Mouse (Mus musculus) 416B (cell line): ENCODE data around the gene Prkar1b.

Experiments used
- DNase-seq: peaks from one replicate; pipeline ENCODE4 v3.0.0; 2011; ENCODE audit warnings: low read depth

Prkar1b gene

DNA sequence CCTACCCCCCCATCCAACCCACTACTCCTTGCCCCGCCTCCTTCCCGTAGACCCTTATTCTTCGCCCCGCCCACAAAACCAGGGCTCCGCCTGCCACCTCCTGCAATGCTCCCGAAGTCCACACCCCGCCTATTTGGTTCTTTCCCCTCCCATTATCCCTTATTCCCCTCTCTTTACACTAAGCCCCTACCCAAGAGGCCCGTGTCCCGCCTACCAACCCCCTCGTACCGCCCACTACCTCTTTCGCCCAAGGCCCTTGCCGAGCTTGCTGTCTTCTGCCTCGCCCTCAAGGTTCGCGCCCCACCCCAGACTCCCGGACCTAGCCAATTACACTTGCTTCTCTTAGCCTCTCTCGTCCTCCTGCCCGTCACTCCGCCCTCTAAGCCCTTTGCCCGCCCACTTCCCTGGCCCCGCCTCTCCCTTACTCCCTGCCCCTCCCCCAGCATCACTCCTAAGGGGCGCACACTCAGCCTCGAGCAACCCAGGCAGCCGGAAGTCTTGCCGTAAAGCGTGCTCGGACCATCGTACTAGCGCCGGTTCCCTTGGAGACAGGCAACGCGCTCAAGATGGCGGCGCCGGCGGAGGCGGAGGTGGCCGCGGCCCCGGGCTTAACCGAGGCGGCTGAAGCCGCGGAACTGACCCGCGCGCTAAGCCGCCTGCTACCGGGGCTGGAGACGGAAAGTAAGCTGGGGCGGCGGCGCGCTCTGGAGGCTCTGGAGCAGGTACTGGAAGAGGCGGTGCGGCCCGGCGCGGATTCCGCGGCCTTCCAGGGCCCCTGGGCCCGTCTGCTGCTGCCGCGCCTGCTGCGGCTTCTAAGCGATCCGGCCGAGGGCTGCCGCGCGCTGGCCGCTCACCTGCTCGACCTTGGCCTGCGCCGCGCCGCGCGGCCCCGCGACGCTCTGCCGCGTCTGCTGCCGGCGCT, at the start of gene Prkar1b, which contains the start of gene Dnaaf5:
TSS of gene Prkar1b (minus strand) at position 321 of the 922 bp plus-strand sequence.
TSS of gene Dnaaf5 (plus strand) at position 543 of the 922 bp plus-strand sequence.
- peak; percentile 100 for DNase-seq

DNA sequence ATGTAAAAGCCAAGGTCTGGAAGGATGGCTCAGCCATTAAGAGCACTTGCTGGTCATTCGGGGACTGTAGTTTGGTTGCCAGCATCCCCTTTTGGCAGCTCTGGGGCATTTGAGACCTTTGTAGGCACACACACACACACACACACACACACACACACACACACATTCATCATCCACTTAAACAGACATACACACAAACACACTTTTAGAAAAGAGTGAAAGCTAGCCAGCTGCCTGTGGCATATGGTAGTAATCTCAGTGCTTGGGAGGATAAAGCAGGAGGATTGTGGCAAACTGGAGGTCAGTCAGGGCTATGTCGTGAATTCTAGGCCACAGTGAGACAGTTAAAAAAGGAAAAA, 49.8 kb upstream of the Prkar1b start:
- DNase-seq = no peak

DNA sequence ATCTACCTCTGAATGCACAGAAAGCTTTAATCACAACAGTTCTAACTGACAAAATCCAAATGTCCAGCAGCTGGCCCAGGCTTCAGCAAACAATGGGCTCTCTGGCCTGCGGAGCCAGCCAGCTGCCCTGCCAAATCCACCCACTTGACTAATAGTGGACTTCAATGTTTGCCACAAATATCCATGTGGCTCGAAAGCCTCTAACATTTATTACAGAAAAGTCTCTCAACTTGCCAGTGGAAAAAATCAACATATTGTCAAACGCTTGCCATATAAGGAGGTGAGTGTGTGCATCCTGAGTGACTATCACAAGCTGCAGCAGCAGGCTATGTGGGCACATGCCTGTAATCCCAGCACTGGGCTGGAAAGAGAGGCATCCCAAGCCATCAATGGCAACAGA, 49.0 kb upstream of the Prkar1b start:
- no peak for DNase-seq

DNA sequence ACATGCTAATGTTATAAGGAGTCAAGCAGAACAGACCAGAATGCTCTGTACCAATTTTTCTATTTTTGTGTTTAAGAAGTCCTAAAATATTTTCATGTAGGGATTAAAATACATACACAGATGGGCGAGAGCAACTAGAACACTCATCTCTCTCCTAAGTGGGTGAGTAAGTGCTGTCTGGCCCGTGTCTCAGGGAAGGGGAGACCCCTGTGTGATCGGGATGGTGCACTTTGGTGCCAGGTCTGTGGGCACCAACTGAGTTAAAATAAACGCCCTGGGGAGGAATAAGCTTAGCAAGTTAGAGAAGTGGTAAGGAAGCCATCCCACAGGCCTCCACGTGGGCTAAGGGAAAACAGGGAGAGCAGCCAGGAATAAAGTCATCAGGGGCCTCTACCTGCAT, 41.2 kb upstream of the Prkar1b start:
- DNase-seq = no peak

DNA sequence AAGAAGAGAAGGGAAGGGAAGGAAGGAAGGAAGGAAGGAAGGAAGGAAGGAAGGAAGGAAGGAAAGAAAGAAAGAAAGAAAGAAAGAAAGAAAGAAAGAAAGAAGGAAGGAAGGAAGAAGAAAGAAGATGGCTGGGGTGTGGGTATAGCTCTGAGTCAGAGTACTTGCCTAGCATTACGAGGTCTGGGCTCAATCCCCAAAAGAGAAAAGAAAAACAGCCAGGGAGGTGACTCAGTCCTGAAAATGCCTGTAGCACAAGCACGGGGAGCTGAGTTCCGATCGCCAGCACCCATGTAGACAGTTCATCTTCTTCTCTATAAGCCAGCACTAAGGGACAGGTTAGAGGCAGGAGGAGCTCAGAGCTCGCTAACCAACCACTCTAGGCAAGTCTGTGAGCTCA, 39.9 kb upstream of the Prkar1b start:
- DNase-seq = no peak

DNA sequence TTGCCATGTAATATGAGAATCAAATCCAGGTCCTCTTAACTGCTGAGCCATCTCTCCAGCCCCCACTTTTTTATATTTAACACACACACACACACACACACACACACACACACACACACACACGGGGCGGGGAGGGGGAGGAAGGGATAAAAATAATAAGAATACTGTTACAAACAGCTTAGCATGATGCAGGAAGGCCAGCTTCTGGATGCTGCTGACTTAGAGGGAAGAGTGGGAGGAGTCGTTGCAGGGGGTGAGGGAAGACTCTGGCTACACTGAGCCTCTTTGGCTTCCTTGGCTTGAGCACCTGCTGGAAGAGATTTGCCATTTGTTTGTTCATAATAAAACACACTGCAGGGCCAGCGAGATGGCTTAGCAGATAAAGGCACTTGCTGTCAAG, 35.1 kb upstream of the Prkar1b start:
- no peak for DNase-seq

DNA sequence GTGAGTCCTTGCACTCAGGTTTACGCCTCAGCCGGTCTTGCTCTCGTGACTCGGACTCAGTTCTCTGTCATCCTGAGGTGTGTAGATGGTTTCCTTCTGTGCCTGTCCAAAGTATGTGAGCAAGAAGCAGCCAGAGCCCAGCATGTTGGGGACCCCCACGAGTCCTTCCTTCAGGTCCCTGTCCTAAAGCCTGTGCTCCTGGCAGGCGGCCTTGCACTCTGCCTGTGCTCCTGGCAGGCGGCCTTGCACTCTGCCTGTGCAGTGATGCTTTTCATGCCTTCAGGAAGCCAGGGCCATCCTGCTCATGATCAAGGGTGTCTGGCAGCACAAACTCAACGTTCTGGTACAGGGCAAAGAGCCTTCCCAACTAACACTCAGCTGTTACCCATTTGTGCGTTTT, 33.8 kb upstream of the Prkar1b start:
- DNase-seq = no peak

DNA sequence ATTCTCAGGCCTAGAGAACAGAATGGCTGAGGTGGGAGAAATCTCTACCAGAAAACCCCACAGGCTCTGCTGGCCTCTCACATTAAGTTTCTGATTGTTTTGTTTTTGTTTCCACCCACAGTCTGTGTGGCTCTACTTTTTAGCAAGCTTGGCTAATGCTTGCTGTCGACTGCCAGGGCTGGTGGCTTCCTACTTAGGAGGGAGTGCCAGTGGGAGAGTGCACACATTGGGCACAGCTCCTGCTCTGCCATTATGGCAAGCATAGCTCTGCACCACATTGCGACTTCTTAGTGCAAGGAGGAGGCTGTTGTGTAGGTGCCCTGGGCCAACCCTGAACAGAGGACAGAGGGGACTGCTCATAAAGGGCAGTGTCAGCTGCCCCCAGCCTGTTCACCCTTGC, 33.3 kb upstream of the Prkar1b start:
- DNase-seq = no peak

DNA sequence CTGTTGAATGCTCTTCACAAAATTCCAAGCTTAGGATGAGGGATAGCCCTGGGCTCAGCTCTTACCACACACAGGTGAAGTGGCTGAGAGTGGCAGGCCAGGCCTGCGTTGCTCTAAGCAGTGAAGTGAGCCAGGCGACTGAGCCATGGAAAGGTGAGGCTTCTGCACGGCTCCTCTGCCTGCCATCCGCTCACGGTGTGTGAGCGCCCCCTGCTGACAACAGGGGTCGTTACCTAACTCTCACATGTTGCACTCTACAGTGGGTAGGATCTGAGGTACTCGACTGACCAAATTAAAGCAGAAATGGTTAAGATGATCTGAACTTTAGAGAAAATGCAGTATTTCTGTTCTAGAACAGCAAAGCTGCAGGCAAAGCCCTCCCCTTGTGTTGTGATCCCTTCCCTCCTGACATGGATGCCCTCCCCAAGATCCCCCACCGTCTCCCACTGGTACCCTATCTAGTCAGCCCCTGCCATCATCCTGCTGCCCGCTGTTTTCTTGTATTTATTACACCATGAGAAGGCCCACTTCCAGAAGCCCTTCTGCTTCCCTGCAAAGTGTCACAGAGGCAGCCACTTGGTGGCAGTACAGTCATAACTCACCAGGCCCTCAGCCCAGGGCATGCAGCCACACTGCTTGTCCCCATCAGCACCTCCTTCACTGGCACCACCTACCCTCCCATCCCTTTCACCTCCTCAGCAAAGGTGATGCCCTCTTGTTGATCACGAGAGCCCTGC, 29.3 kb upstream of the Prkar1b start:
- DNase-seq = peak; percentile 74

DNA sequence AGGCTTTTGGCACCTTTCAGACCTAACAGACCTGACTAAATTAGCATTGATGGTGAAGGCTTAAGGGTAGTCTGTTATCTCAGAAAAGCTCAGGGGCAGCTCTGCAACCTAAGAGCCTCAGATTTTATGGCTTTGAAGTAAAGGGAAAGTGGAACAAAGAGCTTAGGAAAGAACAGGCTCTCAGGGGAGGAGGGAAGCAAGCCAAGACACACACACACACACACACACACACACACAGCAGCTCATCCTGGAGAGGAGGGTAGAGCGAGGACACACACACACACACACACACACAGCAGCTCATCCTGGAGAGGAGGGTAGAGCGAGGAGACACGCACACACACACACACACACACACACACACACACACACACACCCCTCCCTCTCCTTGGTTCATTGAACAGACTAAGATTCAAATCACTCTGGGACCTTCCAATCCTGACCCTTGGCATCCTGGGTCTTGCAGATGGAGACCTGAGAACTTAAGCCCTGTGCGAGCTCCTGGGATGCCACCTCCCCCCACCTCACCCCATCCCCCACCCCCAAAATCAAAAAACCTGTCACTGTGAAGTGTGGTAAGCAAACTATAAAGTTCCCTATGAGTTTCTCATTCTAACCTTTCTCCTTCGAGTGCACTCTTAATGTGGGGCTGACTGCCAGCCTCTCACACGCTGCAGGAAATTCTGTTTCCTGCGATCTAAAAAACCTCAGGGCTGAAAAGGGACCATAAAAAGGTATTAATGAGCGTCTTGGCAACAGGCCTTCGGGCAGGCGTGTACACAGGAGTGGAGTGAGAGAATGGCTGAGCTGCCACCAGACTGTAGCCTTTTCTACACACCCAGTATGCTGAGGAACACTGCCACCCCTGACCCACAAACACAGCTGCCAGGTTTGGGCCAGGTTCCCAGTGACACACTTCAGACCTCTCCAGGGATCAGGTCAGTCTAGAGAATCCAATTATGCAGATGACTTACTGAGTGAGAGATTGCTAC, 25.1 kb upstream of the Prkar1b start:
- DNase-seq = peak; percentile 91

DNA sequence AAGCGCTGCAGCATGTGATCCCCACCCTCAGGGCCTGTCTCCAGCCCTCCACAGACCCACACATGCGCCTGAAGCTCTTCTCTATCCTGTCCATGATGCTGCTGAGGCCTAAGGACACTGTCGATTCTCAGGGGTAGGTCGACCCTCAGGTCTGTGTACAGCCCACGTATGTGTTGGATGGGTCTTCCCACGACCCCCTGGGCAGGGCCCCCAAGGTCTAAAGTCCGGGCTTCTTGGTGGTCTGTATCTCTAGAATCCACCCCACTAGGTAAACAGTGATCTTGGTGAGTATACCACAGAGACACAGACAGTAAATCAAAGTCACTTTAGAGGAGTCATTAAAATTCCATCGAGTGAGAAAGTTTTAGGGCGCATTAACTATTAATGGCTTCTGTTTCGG, 24.3 kb upstream of the Prkar1b start:
- DNase-seq = no peak

DNA sequence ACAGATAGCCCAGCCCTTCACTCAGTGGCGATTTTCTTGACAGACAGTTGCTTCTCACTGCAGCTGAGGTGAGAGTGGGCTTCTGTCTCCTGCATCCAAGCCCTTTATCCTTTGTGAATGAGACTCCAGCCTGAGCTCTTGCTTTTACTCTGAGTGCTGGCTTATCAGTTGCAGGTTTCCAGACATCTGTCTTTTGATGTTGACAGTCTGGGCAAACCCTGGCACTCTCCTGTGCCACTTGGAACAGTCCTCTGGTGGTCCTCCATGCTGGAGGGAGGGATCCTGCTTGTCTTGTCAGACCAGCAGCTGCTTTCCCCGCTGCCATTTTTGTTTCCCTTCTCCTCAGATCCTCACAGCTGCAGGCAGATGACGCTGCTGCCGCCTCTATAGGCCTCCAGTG, 22.1 kb upstream of the Prkar1b start:
- no peak for DNase-seq

DNA sequence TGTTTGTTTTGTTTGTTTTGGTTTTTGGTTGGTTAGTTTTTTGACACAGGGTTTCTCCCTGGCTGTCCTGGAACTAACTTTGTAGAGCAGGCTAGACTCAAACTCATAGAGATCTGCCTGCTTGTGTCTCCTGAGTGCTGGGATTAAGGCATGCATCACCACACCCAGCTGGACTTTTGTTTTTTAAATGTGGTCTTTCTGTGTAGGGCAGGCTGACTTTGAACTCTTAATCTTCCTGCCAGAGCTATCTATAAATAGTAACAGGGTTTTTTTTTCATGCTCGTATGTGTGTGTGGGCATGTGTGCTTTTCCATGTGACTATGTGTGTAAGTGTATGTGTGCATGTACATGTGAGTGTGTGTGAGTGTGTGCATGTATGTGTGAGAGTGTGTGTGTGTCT, 17.7 kb upstream of the Prkar1b start:
- peak; percentile 27 for DNase-seq

DNA sequence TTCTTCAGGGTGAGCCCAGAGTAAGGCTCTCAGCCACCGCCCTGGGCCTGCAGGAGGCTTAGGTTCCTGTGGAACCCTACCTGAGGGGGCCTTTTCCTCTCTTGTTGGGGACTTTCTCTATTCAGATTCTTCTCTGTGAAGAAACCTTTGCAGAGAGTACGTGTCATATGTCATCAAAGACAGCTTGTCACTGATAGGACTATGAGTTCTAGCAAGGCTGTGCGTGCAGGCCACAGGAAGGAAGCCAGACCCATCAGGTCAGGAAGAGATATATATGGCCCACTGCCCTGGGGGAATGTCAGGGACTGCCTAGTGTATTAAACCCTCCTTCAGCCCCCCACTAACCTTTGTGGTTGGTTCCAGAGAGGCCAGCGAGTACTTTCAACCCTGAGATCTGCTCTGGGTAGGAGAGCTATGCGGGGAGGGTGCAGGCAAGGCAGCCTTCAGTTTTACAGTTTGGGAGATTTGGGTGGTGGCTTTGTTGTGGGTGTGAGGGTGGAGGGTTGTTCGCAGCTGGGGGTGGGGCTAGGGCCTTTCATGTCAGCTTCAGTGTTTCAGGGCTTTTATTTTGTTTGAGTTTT, 17.1 kb upstream of the Prkar1b start:
- peak; percentile 95 for DNase-seq

DNA sequence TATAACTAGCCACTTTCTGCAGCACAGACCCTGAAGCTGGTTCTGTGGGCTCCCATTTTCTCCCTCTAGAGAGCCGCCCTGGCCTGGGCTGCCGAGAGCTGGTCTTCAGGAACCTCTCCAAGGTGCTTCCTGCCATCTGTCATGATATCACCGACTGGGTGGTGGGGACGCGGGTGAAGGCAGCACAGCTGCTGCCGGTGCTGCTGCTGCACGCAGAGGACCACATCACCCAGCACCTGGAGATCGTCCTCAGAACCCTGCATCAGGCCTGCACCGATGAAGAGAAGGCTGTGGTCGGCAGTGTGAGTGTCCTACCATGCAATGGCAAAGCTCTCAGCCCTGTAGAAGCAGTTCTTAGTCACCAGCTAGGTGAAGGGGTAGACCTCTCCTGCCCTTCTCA, 11.8 kb upstream of the Prkar1b start:
- DNase-seq = peak; percentile 83

DNA sequence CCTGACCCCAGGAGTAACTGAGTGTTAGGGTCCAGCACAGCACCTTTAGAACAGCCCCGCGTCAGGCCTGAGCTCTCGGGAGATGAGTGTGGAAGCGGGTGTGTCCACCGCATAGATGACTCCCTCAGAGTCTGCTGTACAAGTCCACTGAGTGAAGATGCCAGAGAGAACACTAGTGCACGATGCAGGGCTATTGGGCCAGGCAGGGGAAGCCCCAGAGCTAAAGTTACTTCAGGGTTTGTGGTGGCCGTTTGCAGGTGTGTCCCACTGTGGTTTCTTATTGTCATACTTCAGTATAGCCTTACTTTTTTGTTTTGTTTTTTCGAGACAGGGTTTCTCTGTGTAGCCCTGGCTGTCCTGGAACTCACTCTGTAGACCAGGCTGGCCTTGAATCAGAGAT, 11.1 kb upstream of the Prkar1b start:
- peak; percentile 11 for DNase-seq

DNA sequence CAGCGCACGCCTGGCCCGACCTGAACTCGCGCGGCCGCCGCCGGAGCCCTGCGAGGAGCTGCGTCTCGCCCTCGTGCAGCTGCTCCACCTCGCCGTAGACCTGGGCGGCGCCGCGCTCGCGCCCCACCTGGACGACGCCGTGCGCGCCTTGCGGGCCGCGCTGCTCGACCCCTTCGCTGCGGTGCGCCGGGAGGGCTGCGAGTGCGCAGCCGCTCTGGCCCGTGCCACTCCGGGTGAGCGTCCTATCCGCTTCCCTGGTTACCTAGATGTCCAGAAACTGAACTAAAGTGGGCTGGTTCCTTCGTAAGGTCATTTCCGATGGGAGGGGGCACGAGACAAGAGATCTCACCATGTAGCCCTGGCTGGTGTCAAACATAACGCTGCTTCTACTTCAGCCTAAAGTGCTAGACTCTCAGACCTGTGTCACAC, 816 bp upstream of the Prkar1b start:
- peak; percentile 66 for DNase-seq

DNA sequence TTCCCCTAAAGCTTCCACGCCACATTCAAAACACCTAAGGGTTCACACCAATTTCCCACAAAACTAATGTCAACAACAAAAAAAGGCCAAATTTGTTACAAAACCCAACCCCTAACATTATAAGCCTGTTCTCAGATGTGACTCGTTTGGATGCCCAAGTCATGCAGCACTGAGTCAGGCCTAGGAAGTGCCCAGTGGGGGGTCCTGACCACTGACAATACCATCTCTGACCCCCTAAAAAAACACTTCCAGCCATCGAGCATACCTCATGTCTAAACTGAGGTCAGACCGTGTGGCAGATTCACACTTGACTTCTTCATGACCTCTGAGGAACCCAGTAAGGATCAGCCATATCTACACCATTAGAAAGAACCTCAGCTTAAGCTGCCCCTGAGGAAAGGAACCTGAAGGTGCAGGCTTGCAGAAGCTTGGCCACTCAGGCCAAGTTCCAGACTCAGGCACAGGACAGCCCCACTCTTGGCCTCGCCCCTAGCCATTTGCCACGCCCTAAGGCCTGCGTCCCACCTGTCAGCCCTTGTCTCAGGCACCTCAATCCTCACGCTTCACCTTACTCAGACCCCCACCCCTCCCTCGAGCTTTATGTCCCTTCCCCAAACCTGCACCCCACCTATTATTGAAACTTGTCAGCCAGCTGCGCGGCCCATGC, 662 bp downstream of the Prkar1b start:
- no peak for DNase-seq

DNA sequence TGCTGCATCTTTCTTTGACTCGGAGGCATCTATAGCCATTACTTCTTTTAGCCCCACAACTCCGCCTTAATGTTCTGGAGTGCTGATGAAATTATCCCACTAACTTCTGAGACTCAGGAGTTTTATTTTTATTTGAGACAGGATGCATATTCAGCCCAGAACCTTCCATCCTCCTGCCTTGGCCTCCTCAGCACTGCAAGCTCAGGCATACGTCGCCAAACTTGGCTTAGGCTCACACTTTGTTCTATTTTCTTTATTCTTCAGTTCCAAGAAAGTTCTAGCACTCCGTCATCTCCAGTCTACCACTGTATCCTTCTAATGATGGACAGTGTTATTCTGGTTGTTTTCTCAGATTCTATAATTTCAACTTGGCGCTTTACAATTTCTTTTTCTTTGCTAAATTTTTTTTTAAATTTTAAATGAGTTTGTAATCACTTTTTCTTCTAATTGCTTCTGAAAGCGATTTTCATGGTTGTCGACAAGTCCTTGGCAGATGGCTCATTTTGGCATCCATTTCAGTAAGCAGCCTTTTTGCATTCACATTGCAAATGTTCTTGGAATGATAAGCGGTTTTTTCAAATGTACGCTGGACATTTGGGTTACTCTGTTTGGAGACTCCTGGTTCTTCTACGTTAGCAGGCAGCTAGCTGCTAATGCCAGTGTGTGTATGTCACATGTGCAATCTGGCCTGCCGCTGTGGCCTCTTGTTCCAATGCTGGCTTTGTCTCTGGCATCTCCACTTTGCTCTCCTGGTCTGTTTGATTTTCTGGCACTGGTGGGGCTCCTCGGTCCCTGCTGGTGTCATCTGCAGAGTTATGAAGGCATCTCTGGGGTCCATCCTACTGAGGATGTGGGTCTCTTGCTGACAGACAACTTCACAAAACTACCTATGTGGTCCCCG, 2.4 kb downstream of the Prkar1b start:
- DNase-seq = no peak

DNA sequence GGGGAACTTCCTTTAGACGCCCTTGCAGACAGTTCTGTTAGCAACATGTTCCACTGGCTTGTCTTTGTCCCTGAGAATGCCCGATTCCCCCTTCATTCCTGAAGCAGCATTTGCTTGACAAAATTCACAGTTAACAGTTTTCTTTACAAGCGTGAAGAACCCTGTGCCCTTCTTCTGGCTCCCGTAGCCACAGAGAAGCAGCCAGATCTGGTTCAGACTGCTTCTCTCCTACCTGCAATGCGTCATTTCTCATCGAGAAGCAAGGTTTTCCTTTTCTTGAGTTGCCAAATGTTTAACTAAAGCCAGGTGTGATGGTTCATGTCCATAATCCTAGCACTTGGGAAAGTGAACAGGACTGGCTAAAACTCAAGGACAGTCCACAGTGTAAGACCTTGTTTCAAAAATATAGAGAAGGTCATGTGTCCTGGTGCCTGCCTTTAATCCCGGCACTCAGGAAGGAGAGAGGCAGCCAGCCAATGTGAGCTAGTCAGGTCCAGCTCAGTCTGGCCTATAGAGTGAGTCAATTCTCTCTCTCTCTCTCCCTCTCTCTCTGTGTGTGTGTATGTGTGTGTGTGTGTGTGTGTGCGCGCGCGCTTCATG, 3.2 kb downstream of the Prkar1b start:
- DNase-seq = no peak
